Mouse (Mus musculus): ENCODE measurements around the gene Rab3gap1. TPM values are rescaled to one million over a fixed set of nuclear protein-coding genes. Genes with fewer than 3 reads are reported as not detected.

Rab3gap1 gene
- polyA plus RNA-seq, 1 experiment from 2014 or later, result 15.8 TPM

Other genes with a start within 250 kb of the Rab3gap1 start
- 11.0 and 23.7 TPM in 2 replicates for gene Tmem163, start 189.2 kb upstream of the Rab3gap1 start, polyA plus RNA-seq (2016; fragmentation: Nextera tagmentation; extraction: Ambion mirVana)
- gene Acmsd, start 139.4 kb upstream of the Rab3gap1 start, polyA plus RNA-seq (2016; fragmentation: Nextera tagmentation; extraction: Ambion mirVana), result 0.20 and 0.47 TPM in 2 replicates
- 92.2 and 108 TPM in 2 replicates for gene Ccnt2, start 94.6 kb upstream of the Rab3gap1 start, polyA plus RNA-seq (2016; fragmentation: Nextera tagmentation; extraction: Ambion mirVana)
- gene Map3k19, start 13.7 kb upstream of the Rab3gap1 start, polyA plus RNA-seq (2016; fragmentation: Nextera tagmentation; extraction: Ambion mirVana), result 0.11 and 0.12 TPM in 2 replicates
- 15.0 and 16.3 TPM in 2 replicates for gene Zranb3, start 234.3 kb downstream of the Rab3gap1 start, polyA plus RNA-seq (2016; fragmentation: Nextera tagmentation; extraction: Ambion mirVana)
- 72.2 and 82.9 TPM in 2 replicates for gene R3hdm1, start 234.5 kb downstream of the Rab3gap1 start, polyA plus RNA-seq (2016; fragmentation: Nextera tagmentation; extraction: Ambion mirVana)